Mouse (Mus musculus) gastrocnemius, adult 8-10 months (tissue): ENCODE measurements around the gene Cdc14a. TPM values are rescaled to one million over a fixed set of nuclear protein-coding genes. Genes with fewer than 3 reads are reported as not detected.

Source experiments
- DNase-seq, 2 experiments: peaks; one replicate each; pipeline ENCODE4 v3.0.0; 2022; ENCODE audit warnings: low spot score in 2 of 2
- total RNA-seq, 4 experiments: library from RNA; stranded (reverse); gene quantifications; 2 replicates each; pipeline ENCODE4 v1.2.4; 2022

The Cdc14a gene
- total RNA-seq, 4 experiments from 2014 or later, result 14.2 to 23.0 (median 17.6) TPM

GRCm38 (mm10) chr3:116267036-116267654 is 156.7 kb downstream of the Cdc14a start:
- no peak for DNase-seq

- no peak for DNase-seq
Observed at GRCm38 (mm10) chr3:116266360-116266759, 157.5 kb downstream of the Cdc14a start.

- no peak for DNase-seq
Observed at GRCm38 (mm10) chr3:116263977-116264376, 159.9 kb downstream of the Cdc14a start.

GRCm38 (mm10) chr3:116263061-116263460 is 160.8 kb downstream of the Cdc14a start:
- no peak for DNase-seq

GRCm38 (mm10) chr3:116256104-116256503 is 167.7 kb downstream of the Cdc14a start:
- no peak for DNase-seq

- DNase-seq, result peak in 1 of 2 experiments; percentile 27
Observed at GRCm38 (mm10) chr3:116253077-116253531, 170.7 kb downstream of the Cdc14a start, which contains the start of gene Gpr88. Gpr88 (minus strand) TSS chr3:116253503.

GRCm38 (mm10) chr3:116252255-116253040 is 171.4 kb downstream of the Cdc14a start:
- no peak for DNase-seq

GRCm38 (mm10) chr3:116251481-116252254 is 172.2 kb downstream of the Cdc14a start:
- no peak for DNase-seq

- DNase-seq, result no peak
Observed at GRCm38 (mm10) chr3:116249026-116249425, 174.8 kb downstream of the Cdc14a start.

- DNase-seq, result no peak
Observed at GRCm38 (mm10) chr3:116244476-116244875, 179.4 kb downstream of the Cdc14a start.

- DNase-seq, result no peak
Observed at GRCm38 (mm10) chr3:116242685-116243084, 181.1 kb downstream of the Cdc14a start.

- no peak for DNase-seq
Observed at GRCm38 (mm10) chr3:116237527-116237926, 186.3 kb downstream of the Cdc14a start.

- DNase-seq, result no peak
Observed at GRCm38 (mm10) chr3:116236856-116237255, 187.0 kb downstream of the Cdc14a start.

GRCm38 (mm10) chr3:116233515-116233914 is 190.3 kb downstream of the Cdc14a start:
- no peak for DNase-seq

GRCm38 (mm10) chr3:116232763-116233162 is 191.1 kb downstream of the Cdc14a start:
- no peak for DNase-seq

- no peak for DNase-seq
Observed at GRCm38 (mm10) chr3:116229336-116229735, 194.5 kb downstream of the Cdc14a start.

- no peak for DNase-seq
Observed at GRCm38 (mm10) chr3:116228360-116229245, 195.2 kb downstream of the Cdc14a start.

GRCm38 (mm10) chr3:116227383-116227782 is 196.4 kb downstream of the Cdc14a start:
- no peak for DNase-seq

GRCm38 (mm10) chr3:116226915-116227314 is 196.9 kb downstream of the Cdc14a start:
- no peak for DNase-seq
